Mouse (Mus musculus) myocyte (in vitro differentiated cells): Measurements from ENCODE around the gene Kpna4.

Experiments used
- E2F4 ChIP-seq: IDR thresholded peaks from one replicate; pipeline ENCODE4 v1.6.1; 2011; ENCODE audit warnings: mild to moderate bottlenecking, control low read depth, moderate library complexity; ENCODE audit not compliant: insufficient read depth
- POLR2A ChIP-seq: IDR thresholded peaks from one replicate; pipeline ENCODE4 v1.6.1; 2011; ENCODE audit warnings: low read depth, mild to moderate bottlenecking, control low read depth, moderate library complexity; ENCODE audit not compliant: insufficient read length

DNA sequence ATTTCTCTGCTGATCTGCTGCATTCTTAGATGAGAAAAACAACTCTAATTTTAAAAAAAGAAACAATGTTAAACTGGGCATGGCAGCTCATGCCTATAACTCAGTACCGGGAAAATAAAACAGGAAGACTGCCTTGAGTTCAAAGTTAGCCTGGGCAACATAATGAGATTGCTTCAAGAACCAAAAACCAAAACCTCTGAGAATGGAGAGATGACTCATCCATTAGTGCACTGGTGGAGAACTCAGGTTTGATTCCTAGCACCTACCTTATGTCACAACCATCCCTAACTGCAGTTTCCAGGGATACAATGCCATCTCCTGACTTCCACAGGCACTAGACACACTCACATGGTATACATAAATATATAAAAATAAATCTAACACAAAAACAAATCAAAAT, 17.8 kb downstream of the Kpna4 start:
- TF ChIP-seq E2F4 = no peak
- TF ChIP-seq POLR2A = no peak
